Mouse (Mus musculus) intestine, postnatal 0 days (tissue): ENCODE data around the gene Cdk2ap2. TPM values are rescaled to one million over a fixed set of nuclear protein-coding genes. Genes with fewer than 3 reads are reported as not detected.

Experiments
- ATAC-seq: fragments of 200-750 bp; cut with Nextera tagmentation; 2 replicates; pipeline ENCODE4 v1.8.0; 2017; ENCODE audit warnings: mild to moderate bottlenecking, moderate TSS enrichment, moderate library complexity
- H3K27ac ChIP-seq: fragments of 300-500 bp; sonication (generic); 2 replicates; pipeline ENCODE4 v1.5.1; 2014; ENCODE audit warnings: mild to moderate bottlenecking, low read depth, low read length, moderate library complexity
- H3K27me3 ChIP-seq: fragments of 300-500 bp; sonication (generic); replicated peaks from 2 replicates; pipeline ENCODE4 v1.6.1; 2014; ENCODE audit warnings: low read length, mixed read lengths; ENCODE audit not compliant: control insufficient read depth, insufficient read depth
- H3K36me3 ChIP-seq: fragments of 300-500 bp; sonication (generic); 2 replicates; pipeline ENCODE4 v1.6.1; 2014; ENCODE audit warnings: mild to moderate bottlenecking, moderate library complexity; ENCODE audit not compliant: control insufficient read depth, insufficient read depth
- H3K4me1 ChIP-seq: fragments of 300-500 bp; sonication (generic); replicated peaks from 2 replicates; pipeline ENCODE4 v1.6.1; 2014; ENCODE audit warnings: antibody characterized with exemption, low read length, mixed read lengths; ENCODE audit not compliant: control insufficient read depth, insufficient read depth
- H3K4me2 ChIP-seq: fragments of 300-500 bp; sonication (generic); replicated peaks from 2 replicates; pipeline ENCODE4 v1.6.1; 2014; ENCODE audit warnings: low read depth, mild to moderate bottlenecking, moderate library complexity
- H3K4me3 ChIP-seq: fragments of 300-500 bp; sonication (generic); 2 replicates; pipeline ENCODE4 v1.5.1; 2014; ENCODE audit warnings: low read depth, low read length
- H3K9ac ChIP-seq: fragments of 300-500 bp; sonication (generic); 2 replicates; pipeline ENCODE4 v1.6.1; 2014; ENCODE audit warnings: mild to moderate bottlenecking, low read depth, low read length
- H3K9me3 ChIP-seq: fragments of 300-500 bp; sonication (generic); 2 replicates; pipeline ENCODE4 v1.6.1; 2016; ENCODE audit warnings: mixed run types; ENCODE audit not compliant: control insufficient read depth
- CTCF ChIP-seq: sonication (generic); IDR thresholded peaks from 2 replicates; pipeline ENCODE4 v1.5.1; 2016; ENCODE audit warnings: low read depth, mild to moderate bottlenecking, control low read depth, antibody characterized with exemption, moderate library complexity
- WGBS: fragments of 180-500 bp; shearing (Covaris S2); extraction: QIAGEN DNeasy Blood & Tissue Kit; methylation state at CpG from one replicate; pipeline ENCODE4 v1.1.7; 2014; 5-methylcytosine and 5-hydroxymethylcytosine counted together
- polyA plus RNA-seq: library from polyadenylated mRNA; unstranded; fragments of >200 nt; fragmentation: Nextera tagmentation; extraction: Ambion mirVana; gene quantifications from 2 replicates; pipeline ENCODE4 v1.2.1, GENCODE M21; 2015

The Cdk2ap2 gene
- polyA plus RNA-seq, 1 experiment from 2014 or later = 108 TPM

DNA sequence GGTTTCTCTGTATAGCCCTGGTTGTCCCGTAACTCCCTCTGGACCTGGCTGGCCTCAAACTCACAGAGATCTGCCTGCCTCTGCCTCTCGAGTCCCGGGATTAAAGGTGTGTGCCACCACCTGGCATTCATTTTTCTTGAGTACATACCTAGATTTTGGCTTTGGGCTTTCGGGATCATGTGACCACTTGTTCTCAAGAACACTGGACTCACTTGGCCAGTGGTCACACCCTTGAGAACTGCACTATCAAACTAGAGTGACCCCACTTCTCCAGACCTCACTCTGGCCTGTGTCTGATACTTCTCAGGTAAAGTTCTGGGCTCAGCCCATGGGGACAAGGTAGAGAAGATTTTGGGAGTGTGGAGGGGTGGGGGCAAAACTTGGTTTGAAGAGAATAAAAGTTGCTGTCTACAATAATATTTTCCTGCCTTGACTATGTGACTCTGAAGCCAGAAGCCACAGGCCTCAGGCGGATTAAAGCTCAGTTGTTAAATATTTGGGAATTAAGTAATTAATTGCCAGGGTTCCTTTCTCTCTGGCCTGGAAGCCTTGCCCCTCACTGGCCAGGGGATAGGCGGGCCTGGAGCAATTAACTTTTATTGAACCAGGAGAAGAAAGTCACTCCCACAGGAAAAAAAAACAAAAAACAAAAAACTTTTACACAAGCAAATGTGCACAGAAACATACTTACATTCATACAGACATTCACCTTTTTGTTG lies 24.1 kb upstream of the Cdk2ap2 start:
- H3K9ac ChIP-seq = no peak overlapping the region
- H3K4me3 ChIP-seq = no peak overlapping the region
- H3K27ac ChIP-seq = no peak overlapping the region
- no peak for TF ChIP-seq CTCF
- H3K4me2 ChIP-seq = no peak overlapping the region
- no peaks in the 10 kb centered on the region for H3K9me3 ChIP-seq
- no peak for ATAC-seq
- no peaks in the 10 kb centered on the region for H3K4me1 ChIP-seq
- WGBS = 71% methylated on average over 6 of the region's 6 CpGs
- no peaks in the 10 kb centered on the region for H3K27me3 ChIP-seq
- no peaks in the 10 kb centered on the region for H3K36me3 ChIP-seq

DNA sequence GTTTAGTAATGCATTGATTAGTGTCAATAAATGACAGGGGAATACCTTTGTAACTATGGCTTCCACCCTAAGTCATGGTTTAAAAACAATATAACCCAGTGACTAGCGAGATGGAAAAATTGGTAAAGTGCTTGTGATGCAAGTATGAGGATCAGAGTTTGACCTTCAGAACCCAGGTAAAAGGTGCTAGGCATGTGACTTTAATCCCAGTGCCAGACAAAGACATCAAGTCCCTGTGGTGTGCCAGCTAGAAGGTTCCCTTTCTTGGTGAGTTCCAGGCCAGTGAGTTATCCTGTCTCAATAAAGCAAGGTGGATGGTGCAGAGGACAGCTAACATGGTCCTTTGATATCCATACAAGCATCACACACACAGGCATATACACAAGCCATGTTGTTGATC lies 21.5 kb upstream of the Cdk2ap2 start:
- no peaks in the 10 kb centered on the region for H3K4me1 ChIP-seq
- no peak overlapping the region for H3K9ac ChIP-seq
- H3K27ac ChIP-seq = no peak overlapping the region
- no peaks in the 10 kb centered on the region for H3K27me3 ChIP-seq
- H3K9me3 ChIP-seq = no peaks in the 10 kb centered on the region
- H3K4me3 ChIP-seq = no peak overlapping the region
- TF ChIP-seq CTCF = no peak
- H3K36me3 ChIP-seq = no peaks in the 10 kb centered on the region
- H3K4me2 ChIP-seq = no peak overlapping the region
- WGBS = 67% methylated on average over 1 of the region's 1 CpGs
- ATAC-seq = no peak

- Histone ChIP-seq H3K27ac (no peak overlapping the region), H3K9ac (no peak overlapping the region), H3K4me3 (no peak overlapping the region), H3K4me1 (no peaks in the 10 kb centered on the region), H3K27me3 (no peaks in the 10 kb centered on the region), H3K9me3 (no peaks in the 10 kb centered on the region), H3K4me2 (no peak overlapping the region), H3K36me3 (no peaks in the 10 kb centered on the region)
- ATAC-seq = no peak
- TF ChIP-seq CTCF = no peak
- WGBS = 84% methylated on average over 1 of the region's 1 CpGs
Measured at GRCm38 (mm10) chr19:4079594-4079993, 17.4 kb upstream of the Cdk2ap2 start.

DNA sequence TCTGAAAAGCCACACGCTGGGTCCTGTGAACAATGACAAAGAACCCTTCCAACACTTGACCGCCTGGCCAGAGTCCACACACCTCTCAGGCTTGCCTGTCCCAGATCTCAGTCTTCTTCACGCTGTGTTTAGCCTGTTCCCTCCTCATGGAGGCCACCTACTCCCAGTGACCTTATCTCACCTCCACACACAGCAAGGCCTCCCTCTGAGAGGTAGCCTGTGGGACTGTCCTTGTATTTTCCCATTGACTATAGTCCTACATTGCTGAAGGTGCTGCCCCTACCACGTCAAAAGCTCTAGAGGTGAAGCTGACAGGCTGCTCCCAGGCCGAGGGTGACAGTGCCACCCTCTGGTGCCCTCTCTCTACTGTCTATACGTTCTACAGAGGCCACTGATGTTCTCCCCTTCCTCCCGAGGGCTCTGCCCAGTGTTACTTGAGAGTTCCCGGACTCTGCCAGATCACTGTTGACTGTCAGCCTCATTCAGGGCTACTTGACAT lies 16.4 kb upstream of the Cdk2ap2 start:
- TF ChIP-seq CTCF = peak; percentile 60
- Histone ChIP-seq H3K4me3 (no peak overlapping the region), H3K9me3 (no peaks in the 10 kb centered on the region)

GRCm38 (mm10) chr19:4081394-4081793 lies 15.6 kb upstream of the Cdk2ap2 start, which contains the start of gene Cabp2:
TSS of gene Cabp2 (plus strand) at chr19:4081578.
- no peak within 1 kb of the TSS for H3K4me3 ChIP-seq
- H3K36me3 ChIP-seq = no peaks in the 10 kb centered on the region
- WGBS = 70% methylated on average over 3 of the region's 3 CpGs
- H3K4me2 ChIP-seq = no peak within 1 kb of the TSS
- H3K4me1 ChIP-seq = no peaks in the 10 kb centered on the region
- no peaks in the 10 kb centered on the region for H3K9me3 ChIP-seq
- no peak within 1 kb of the TSS for H3K9ac ChIP-seq
- H3K27me3 ChIP-seq = no peaks in the 10 kb centered on the region
- no peak for TF ChIP-seq CTCF
- no peak within 1 kb of the TSS for H3K27ac ChIP-seq
- no peak for ATAC-seq

More for the DNA sequence above, 16.4 kb upstream of the Cdk2ap2 start:
- 67% methylated on average over 8 of the region's 8 CpGs for WGBS
- no peaks in the 10 kb centered on the region for H3K4me1 ChIP-seq
- no peak overlapping the region for H3K9ac ChIP-seq
- H3K36me3 ChIP-seq = no peaks in the 10 kb centered on the region
- H3K27me3 ChIP-seq = no peaks in the 10 kb centered on the region
- H3K27ac ChIP-seq = no peak overlapping the region
- no peak for ATAC-seq
- no peak overlapping the region for H3K4me2 ChIP-seq

GRCm38 (mm10) chr19:4082219-4082965 lies 14.6 kb upstream of the Cdk2ap2 start:
- no peak overlapping the region for H3K27ac ChIP-seq
- no peaks in the 10 kb centered on the region for H3K4me1 ChIP-seq
- H3K4me2 ChIP-seq = no peak overlapping the region
- ATAC-seq = no peak
- no peaks in the 10 kb centered on the region for H3K36me3 ChIP-seq
- H3K9me3 ChIP-seq = no peaks in the 10 kb centered on the region
- TF ChIP-seq CTCF = no peak
- no peak overlapping the region for H3K4me3 ChIP-seq
- 79% methylated on average over 11 of the region's 11 CpGs for WGBS
- H3K9ac ChIP-seq = no peak overlapping the region
- no peaks in the 10 kb centered on the region for H3K27me3 ChIP-seq
